Mouse (Mus musculus): Measurements from ENCODE around the gene 4931406P16Rik. TPM values are rescaled to one million over a fixed set of nuclear protein-coding genes. Genes with fewer than 3 reads are reported as not detected.

The 4931406P16Rik gene
- polyA plus RNA-seq, 1 experiment from 2014 or later, result 44.1 TPM

GRCm38 (mm10) chr7:34301952-34302351 lies 11.4 kb downstream of the 4931406P16Rik start:
- Histone ChIP-seq H3K36me3 (ENCODE audit: control insufficient read depth, insufficient read depth, low read length) (no peaks in the 10 kb centered on the region), H3K9me3 (ENCODE audit: control insufficient read depth, low read length) (no peaks in the 10 kb centered on the region), H3K27ac (ENCODE audit: low read depth, low read length) (no peak overlapping the region), H3K4me2 (ENCODE audit: low read depth, low read length) (no peak overlapping the region), H3K9ac (replicated peaks; ENCODE audit: low read depth, low read length) (no peak overlapping the region), H3K4me3 (ENCODE audit: low read depth, low read length) (no peak overlapping the region), H3K27me3 (ENCODE audit: control insufficient read depth, insufficient read depth, low read length) (no peaks in the 10 kb centered on the region), H3K4me1 (ENCODE audit: control insufficient read depth, insufficient read depth, low read length) (no peaks in the 10 kb centered on the region)
- WGBS, result 85% methylated on average over 3 of the region's 3 CpGs
- no peak for ATAC-seq (ENCODE audit: low read depth)

- H3K4me2 ChIP-seq (ENCODE audit: low read depth, low read length), result no peak overlapping the region
- no peaks in the 10 kb centered on the region for H3K4me1 ChIP-seq (ENCODE audit: control insufficient read depth, insufficient read depth, low read length)
- ATAC-seq (ENCODE audit: low read depth), result no peak
- H3K9me3 ChIP-seq (ENCODE audit: control insufficient read depth, low read length), result no peaks in the 10 kb centered on the region
- 96% methylated on average over 2 of the region's 2 CpGs for WGBS
- H3K27ac ChIP-seq (ENCODE audit: low read depth, low read length), result no peak overlapping the region
- H3K27me3 ChIP-seq (ENCODE audit: control insufficient read depth, insufficient read depth, low read length), result no peaks in the 10 kb centered on the region
- no peak overlapping the region for H3K9ac ChIP-seq (replicated peaks; ENCODE audit: low read depth, low read length)
- H3K4me3 ChIP-seq (ENCODE audit: low read depth, low read length), result no peak overlapping the region
- no peaks in the 10 kb centered on the region for H3K36me3 ChIP-seq (ENCODE audit: control insufficient read depth, insufficient read depth, low read length)
These were observed 14.5 kb downstream of the 4931406P16Rik start for GRCm38 (mm10) chr7:34298818-34299217.

GRCm38 (mm10) chr7:34296124-34296523 lies 17.2 kb downstream of the 4931406P16Rik start:
- H3K9me3 ChIP-seq (ENCODE audit: control insufficient read depth, low read length), result no peaks in the 10 kb centered on the region
- ATAC-seq (ENCODE audit: low read depth), result no peak
- no peaks in the 10 kb centered on the region for H3K27me3 ChIP-seq (ENCODE audit: control insufficient read depth, insufficient read depth, low read length)
- 92% methylated on average over 3 of the region's 3 CpGs for WGBS
- no peak overlapping the region for H3K27ac ChIP-seq (ENCODE audit: low read depth, low read length)
- H3K36me3 ChIP-seq (ENCODE audit: control insufficient read depth, insufficient read depth, low read length), result no peaks in the 10 kb centered on the region
- no peaks in the 10 kb centered on the region for H3K4me1 ChIP-seq (ENCODE audit: control insufficient read depth, insufficient read depth, low read length)
- no peak overlapping the region for H3K4me3 ChIP-seq (ENCODE audit: low read depth, low read length)
- H3K4me2 ChIP-seq (ENCODE audit: low read depth, low read length), result no peak overlapping the region
- H3K9ac ChIP-seq (replicated peaks; ENCODE audit: low read depth, low read length), result no peak overlapping the region

GRCm38 (mm10) chr7:34292633-34293032 lies 20.7 kb downstream of the 4931406P16Rik start:
- Histone ChIP-seq H3K4me1 (ENCODE audit: control insufficient read depth, insufficient read depth, low read length) (no peaks in the 10 kb centered on the region), H3K4me2 (ENCODE audit: low read depth, low read length) (no peak overlapping the region), H3K4me3 (ENCODE audit: low read depth, low read length) (no peak overlapping the region), H3K36me3 (ENCODE audit: control insufficient read depth, insufficient read depth, low read length) (no peaks in the 10 kb centered on the region), H3K9ac (replicated peaks; ENCODE audit: low read depth, low read length) (no peak overlapping the region), H3K27ac (ENCODE audit: low read depth, low read length) (no peak overlapping the region), H3K27me3 (ENCODE audit: control insufficient read depth, insufficient read depth, low read length) (no peaks in the 10 kb centered on the region), H3K9me3 (ENCODE audit: control insufficient read depth, low read length) (no peaks in the 10 kb centered on the region)
- no peak for ATAC-seq (ENCODE audit: low read depth)
- WGBS, result 96% methylated on average over 2 of the region's 2 CpGs

- H3K4me3 ChIP-seq (ENCODE audit: low read depth, low read length), result no peak overlapping the region
- no peaks in the 10 kb centered on the region for H3K4me1 ChIP-seq (ENCODE audit: control insufficient read depth, insufficient read depth, low read length)
- no peaks in the 10 kb centered on the region for H3K9me3 ChIP-seq (ENCODE audit: control insufficient read depth, low read length)
- no peak overlapping the region for H3K9ac ChIP-seq (replicated peaks; ENCODE audit: low read depth, low read length)
- H3K27me3 ChIP-seq (ENCODE audit: control insufficient read depth, insufficient read depth, low read length), result no peaks in the 10 kb centered on the region
- H3K27ac ChIP-seq (ENCODE audit: low read depth, low read length), result no peak overlapping the region
- ATAC-seq (ENCODE audit: low read depth), result no peak
- H3K36me3 ChIP-seq (ENCODE audit: control insufficient read depth, insufficient read depth, low read length), result no peaks in the 10 kb centered on the region
- 100% methylated on average over 1 of the region's 1 CpGs for WGBS
- no peak overlapping the region for H3K4me2 ChIP-seq (ENCODE audit: low read depth, low read length)
These were observed 22.1 kb downstream of the 4931406P16Rik start for GRCm38 (mm10) chr7:34291265-34291664.

- no peak overlapping the region for H3K4me3 ChIP-seq (ENCODE audit: low read depth, low read length)
- no peaks in the 10 kb centered on the region for H3K4me1 ChIP-seq (ENCODE audit: control insufficient read depth, insufficient read depth, low read length)
- no peak overlapping the region for H3K9ac ChIP-seq (replicated peaks; ENCODE audit: low read depth, low read length)
- H3K27me3 ChIP-seq (ENCODE audit: control insufficient read depth, insufficient read depth, low read length), result no peaks in the 10 kb centered on the region
- H3K9me3 ChIP-seq (ENCODE audit: control insufficient read depth, low read length), result no peaks in the 10 kb centered on the region
- ATAC-seq (ENCODE audit: low read depth), result no peak
- H3K36me3 ChIP-seq (ENCODE audit: control insufficient read depth, insufficient read depth, low read length), result no peaks in the 10 kb centered on the region
- H3K4me2 ChIP-seq (ENCODE audit: low read depth, low read length), result no peak overlapping the region
- H3K27ac ChIP-seq (ENCODE audit: low read depth, low read length), result no peak overlapping the region
These were observed 22.8 kb downstream of the 4931406P16Rik start for GRCm38 (mm10) chr7:34290450-34291151.

- Histone ChIP-seq H3K4me3 (ENCODE audit: low read depth, low read length) (no peak overlapping the region), H3K36me3 (ENCODE audit: control insufficient read depth, insufficient read depth, low read length) (no peaks in the 10 kb centered on the region), H3K27me3 (ENCODE audit: control insufficient read depth, insufficient read depth, low read length) (no peaks in the 10 kb centered on the region), H3K27ac (ENCODE audit: low read depth, low read length) (no peak overlapping the region), H3K4me2 (ENCODE audit: low read depth, low read length) (no peak overlapping the region), H3K4me1 (ENCODE audit: control insufficient read depth, insufficient read depth, low read length) (no peaks in the 10 kb centered on the region), H3K9me3 (ENCODE audit: control insufficient read depth, low read length) (no peaks in the 10 kb centered on the region), H3K9ac (replicated peaks; ENCODE audit: low read depth, low read length) (no peak overlapping the region)
- WGBS, result 98% methylated on average over 2 of the region's 2 CpGs
- no peak for ATAC-seq (ENCODE audit: low read depth)
These were observed 35.7 kb downstream of the 4931406P16Rik start for GRCm38 (mm10) chr7:34277656-34278055.

GRCm38 (mm10) chr7:34276066-34276465 lies 37.3 kb downstream of the 4931406P16Rik start:
- no peaks in the 10 kb centered on the region for H3K36me3 ChIP-seq (ENCODE audit: control insufficient read depth, insufficient read depth, low read length)
- H3K27me3 ChIP-seq (ENCODE audit: control insufficient read depth, insufficient read depth, low read length), result no peaks in the 10 kb centered on the region
- H3K9ac ChIP-seq (replicated peaks; ENCODE audit: low read depth, low read length), result no peak overlapping the region
- H3K4me1 ChIP-seq (ENCODE audit: control insufficient read depth, insufficient read depth, low read length), result no peaks in the 10 kb centered on the region
- H3K4me2 ChIP-seq (ENCODE audit: low read depth, low read length), result no peak overlapping the region
- H3K9me3 ChIP-seq (ENCODE audit: control insufficient read depth, low read length), result no peaks in the 10 kb centered on the region
- no peak for ATAC-seq (ENCODE audit: low read depth)
- H3K27ac ChIP-seq (ENCODE audit: low read depth, low read length), result no peak overlapping the region
- H3K4me3 ChIP-seq (ENCODE audit: low read depth, low read length), result no peak overlapping the region
- WGBS, result 91% methylated on average over 3 of the region's 3 CpGs

- WGBS, result 73% methylated on average over 4 of the region's 4 CpGs
- H3K4me2 ChIP-seq (ENCODE audit: low read depth, low read length), result no peak overlapping the region
- no peaks in the 10 kb centered on the region for H3K36me3 ChIP-seq (ENCODE audit: control insufficient read depth, insufficient read depth, low read length)
- no peak overlapping the region for H3K4me3 ChIP-seq (ENCODE audit: low read depth, low read length)
- H3K27me3 ChIP-seq (ENCODE audit: control insufficient read depth, insufficient read depth, low read length), result no peaks in the 10 kb centered on the region
- no peaks in the 10 kb centered on the region for H3K9me3 ChIP-seq (ENCODE audit: control insufficient read depth, low read length)
- H3K9ac ChIP-seq (replicated peaks; ENCODE audit: low read depth, low read length), result no peak overlapping the region
- no peak overlapping the region for H3K27ac ChIP-seq (ENCODE audit: low read depth, low read length)
- H3K4me1 ChIP-seq (ENCODE audit: control insufficient read depth, insufficient read depth, low read length), result no peaks in the 10 kb centered on the region
- ATAC-seq (ENCODE audit: low read depth), result no peak
These were observed 40.9 kb downstream of the 4931406P16Rik start for GRCm38 (mm10) chr7:34272465-34272864.

Data from neural tube, embryonic 14.5 days (tissue).